Mouse (Mus musculus): Measurements from ENCODE around the gene Gxylt2. TPM values are rescaled to one million over a fixed set of nuclear protein-coding genes. Genes with fewer than 3 reads are reported as not detected.

Gene Gxylt2
- polyA plus RNA-seq, 1 experiment, result 0.90 TPM

DNA sequence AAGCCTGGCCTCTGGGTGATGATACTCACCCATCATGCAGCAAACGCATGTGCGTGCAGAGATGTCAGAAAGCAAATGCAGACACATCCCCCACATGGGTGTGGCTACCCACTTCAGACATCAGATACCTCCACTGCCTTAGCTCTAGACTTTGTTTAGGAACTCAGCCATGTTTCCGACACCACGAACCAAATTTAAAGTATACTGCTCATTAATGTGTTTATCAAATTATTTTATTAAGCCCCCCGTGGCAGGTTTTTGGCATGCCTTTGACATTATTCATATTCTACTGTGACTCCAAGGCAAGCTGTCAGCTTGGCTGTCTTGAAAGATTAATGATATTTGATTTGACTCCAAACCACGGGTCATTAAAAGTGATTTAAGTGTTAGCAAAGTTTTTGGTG, 15.6 kb downstream of the Gxylt2 start:
- Histone ChIP-seq H3K4me1 (ENCODE audit: control insufficient read depth, insufficient read depth, low read length) (no peaks in the 10 kb centered on the region; the same call in 1 of the 2 replicates), H3K27ac (ENCODE audit: control insufficient read depth, insufficient read depth, low read depth, low read length, poor library complexity) (no peak overlapping the region), H3K4me3 (replicated peaks; ENCODE audit: control insufficient read depth, low read depth, low read length) (no peak overlapping the region)
- no peak for TF ChIP-seq POLR2A (IDR thresholded peaks at IDR 0.05; ENCODE audit: borderline replicate concordance, control insufficient read depth, low read depth, low read length)
- TF ChIP-seq CTCF (IDR thresholded peaks at IDR 0.05; ENCODE audit: control insufficient read depth, insufficient read depth, low read length), result no peak
- 61% methylated on average over 6 of the region's 6 CpGs for WGBS

DNA sequence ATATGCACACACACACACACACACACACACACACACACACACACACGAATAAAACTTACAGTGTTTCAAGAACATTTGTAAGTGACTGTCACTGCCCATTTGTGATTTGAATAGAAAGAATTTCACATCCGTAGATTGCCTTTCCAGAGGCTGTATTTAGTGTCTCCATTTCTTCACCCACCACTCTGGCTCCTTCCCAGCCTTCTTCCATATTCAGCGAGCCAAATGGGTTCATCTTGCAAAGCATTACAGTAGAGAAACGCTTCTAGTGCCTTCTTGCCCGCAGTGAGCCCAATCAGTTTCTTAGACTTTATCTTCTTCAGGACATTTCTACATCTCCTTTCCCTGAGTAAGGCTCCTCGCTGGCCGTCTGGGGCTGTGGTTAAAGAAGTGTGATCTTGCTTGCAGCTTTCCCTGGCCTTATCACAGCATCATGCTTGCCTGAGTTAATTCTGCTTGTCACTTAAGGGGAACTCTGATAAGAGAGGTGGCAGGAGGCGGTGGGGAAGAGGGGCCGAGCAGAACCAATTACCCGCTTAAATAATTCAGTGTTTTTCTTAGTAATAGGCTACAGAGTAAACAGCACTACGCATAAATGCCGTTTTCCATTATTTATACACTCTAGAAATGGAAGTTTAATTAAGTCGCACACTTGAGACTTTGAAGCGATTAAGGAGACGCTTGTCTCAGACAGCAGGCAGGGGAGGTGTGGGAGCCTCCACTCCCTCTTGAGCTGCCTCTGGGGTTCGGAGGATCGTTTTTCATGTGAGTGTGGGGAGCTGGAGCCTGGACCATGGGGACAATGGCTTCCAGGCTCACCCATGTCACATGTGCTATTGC, 16.6 kb downstream of the Gxylt2 start:
- WGBS, result 26% methylated on average over 17 of the region's 17 CpGs
- Histone ChIP-seq H3K4me3 (replicated peaks; ENCODE audit: control insufficient read depth, low read depth, low read length) (no peak overlapping the region), H3K4me1 (ENCODE audit: control insufficient read depth, insufficient read depth, low read length) (no peaks in the 10 kb centered on the region), H3K27ac (ENCODE audit: control insufficient read depth, insufficient read depth, low read depth, low read length, poor library complexity) (no peak overlapping the region)
- TF ChIP-seq CTCF (IDR thresholded peaks at IDR 0.05; ENCODE audit: control insufficient read depth, insufficient read depth, low read length) (no peak), POLR2A (IDR thresholded peaks at IDR 0.05; ENCODE audit: borderline replicate concordance, control insufficient read depth, low read depth, low read length) (no peak)

DNA sequence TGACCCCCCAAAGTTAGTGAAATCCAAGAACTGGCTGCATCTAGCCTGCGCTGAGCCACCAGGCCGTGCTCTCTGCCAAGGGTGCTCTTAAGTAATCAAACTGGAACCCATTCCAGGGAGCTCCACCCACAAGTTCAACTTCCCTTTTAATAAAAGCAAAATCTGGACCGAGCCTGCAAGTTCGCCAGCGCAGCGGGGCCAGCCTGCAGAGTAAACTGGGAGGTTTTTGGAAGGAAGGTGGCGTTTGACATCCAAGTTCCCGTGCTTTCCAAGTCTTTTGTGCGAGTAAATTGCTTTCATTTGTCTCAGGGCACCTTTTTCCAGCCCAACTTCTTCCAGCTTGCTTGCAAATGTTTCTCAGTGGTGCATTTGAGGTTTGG, 27.5 kb downstream of the Gxylt2 start:
- WGBS, result 45% methylated on average over 9 of the region's 9 CpGs

GRCm38 (mm10) chr6:100732376-100733021, 28.0 kb downstream of the Gxylt2 start:
- 84% methylated on average over 12 of the region's 12 CpGs for WGBS
- Histone ChIP-seq H3K27ac (ENCODE audit: control insufficient read depth, insufficient read depth, low read depth, low read length, poor library complexity) (no peak overlapping the region), H3K4me3 (replicated peaks; ENCODE audit: control insufficient read depth, low read depth, low read length) (no peak overlapping the region), H3K4me1 (ENCODE audit: control insufficient read depth, insufficient read depth, low read length) (no peaks in the 10 kb centered on the region)
- no peak for TF ChIP-seq POLR2A (IDR thresholded peaks at IDR 0.05; ENCODE audit: borderline replicate concordance, control insufficient read depth, low read depth, low read length)
- TF ChIP-seq CTCF (IDR thresholded peaks at IDR 0.05; ENCODE audit: control insufficient read depth, insufficient read depth, low read length), result no peak

More for the DNA sequence above, 27.5 kb downstream of the Gxylt2 start:
- Histone ChIP-seq H3K27ac (ENCODE audit: control insufficient read depth, insufficient read depth, low read depth, low read length, poor library complexity) (no peak overlapping the region), H3K4me3 (replicated peaks; ENCODE audit: control insufficient read depth, low read depth, low read length) (no peak overlapping the region), H3K4me1 (ENCODE audit: control insufficient read depth, insufficient read depth, low read length) (no peaks in the 10 kb centered on the region)
- TF ChIP-seq CTCF (IDR thresholded peaks at IDR 0.05; ENCODE audit: control insufficient read depth, insufficient read depth, low read length), result no peak
- TF ChIP-seq POLR2A (IDR thresholded peaks at IDR 0.05; ENCODE audit: borderline replicate concordance, control insufficient read depth, low read depth, low read length), result no peak

DNA sequence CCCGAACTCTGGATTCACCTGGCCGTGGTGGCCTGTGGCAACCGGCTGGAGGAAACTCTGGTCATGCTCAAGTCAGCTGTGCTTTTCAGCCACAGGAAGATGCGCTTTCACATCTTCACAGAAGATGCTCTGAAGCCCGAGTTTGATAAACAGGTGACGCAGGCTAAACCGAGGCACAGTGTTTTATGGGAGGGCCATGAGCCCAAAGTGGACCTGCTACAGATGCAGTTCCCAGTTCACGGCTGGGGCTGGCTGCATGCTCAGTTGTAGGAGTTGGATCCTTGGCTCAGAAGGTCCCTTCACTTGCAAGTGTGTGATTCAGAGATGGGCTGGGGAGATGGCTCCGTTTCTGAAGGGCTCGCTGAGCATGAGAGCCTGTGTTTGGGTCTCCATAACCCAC, 28.7 kb downstream of the Gxylt2 start:
- Histone ChIP-seq H3K4me3 (replicated peaks; ENCODE audit: control insufficient read depth, low read depth, low read length) (no peak overlapping the region), H3K4me1 (ENCODE audit: control insufficient read depth, insufficient read depth, low read length) (no peaks in the 10 kb centered on the region), H3K27ac (ENCODE audit: control insufficient read depth, insufficient read depth, low read depth, low read length, poor library complexity) (no peak overlapping the region)
- no peak for TF ChIP-seq POLR2A (IDR thresholded peaks at IDR 0.05; ENCODE audit: borderline replicate concordance, control insufficient read depth, low read depth, low read length)
- no peak for TF ChIP-seq CTCF (IDR thresholded peaks at IDR 0.05; ENCODE audit: control insufficient read depth, insufficient read depth, low read length)
- WGBS, result 83% methylated on average over 10 of the region's 10 CpGs

DNA sequence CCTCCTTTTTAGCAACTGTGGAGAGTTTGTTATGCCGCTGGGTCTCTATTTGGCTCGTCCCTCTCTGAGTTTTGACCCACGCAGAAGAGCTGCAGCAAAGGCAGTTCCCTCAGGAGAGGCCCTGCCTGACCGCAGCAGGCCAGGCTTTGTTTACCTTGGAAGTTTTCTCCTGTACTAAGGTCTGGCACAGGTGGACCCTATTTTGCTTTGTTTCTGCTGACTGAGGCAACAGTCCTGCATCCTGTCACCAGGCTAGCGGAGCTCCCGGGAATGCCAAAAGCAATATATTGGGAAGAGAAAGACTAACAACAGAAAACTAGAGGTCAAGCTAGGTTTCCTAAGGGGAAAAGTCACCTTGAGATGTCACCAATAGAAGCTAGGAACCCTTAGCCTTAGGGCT, 29.8 kb downstream of the Gxylt2 start:
- WGBS, result 88% methylated on average over 6 of the region's 6 CpGs
- no peak overlapping the region for H3K4me3 ChIP-seq (replicated peaks; ENCODE audit: control insufficient read depth, low read depth, low read length)
- no peaks in the 10 kb centered on the region for H3K4me1 ChIP-seq (ENCODE audit: control insufficient read depth, insufficient read depth, low read length)
- H3K27ac ChIP-seq (ENCODE audit: control insufficient read depth, insufficient read depth, low read depth, low read length, poor library complexity), result no peak overlapping the region
- no peak for TF ChIP-seq CTCF (IDR thresholded peaks at IDR 0.05; ENCODE audit: control insufficient read depth, insufficient read depth, low read length)

DNA sequence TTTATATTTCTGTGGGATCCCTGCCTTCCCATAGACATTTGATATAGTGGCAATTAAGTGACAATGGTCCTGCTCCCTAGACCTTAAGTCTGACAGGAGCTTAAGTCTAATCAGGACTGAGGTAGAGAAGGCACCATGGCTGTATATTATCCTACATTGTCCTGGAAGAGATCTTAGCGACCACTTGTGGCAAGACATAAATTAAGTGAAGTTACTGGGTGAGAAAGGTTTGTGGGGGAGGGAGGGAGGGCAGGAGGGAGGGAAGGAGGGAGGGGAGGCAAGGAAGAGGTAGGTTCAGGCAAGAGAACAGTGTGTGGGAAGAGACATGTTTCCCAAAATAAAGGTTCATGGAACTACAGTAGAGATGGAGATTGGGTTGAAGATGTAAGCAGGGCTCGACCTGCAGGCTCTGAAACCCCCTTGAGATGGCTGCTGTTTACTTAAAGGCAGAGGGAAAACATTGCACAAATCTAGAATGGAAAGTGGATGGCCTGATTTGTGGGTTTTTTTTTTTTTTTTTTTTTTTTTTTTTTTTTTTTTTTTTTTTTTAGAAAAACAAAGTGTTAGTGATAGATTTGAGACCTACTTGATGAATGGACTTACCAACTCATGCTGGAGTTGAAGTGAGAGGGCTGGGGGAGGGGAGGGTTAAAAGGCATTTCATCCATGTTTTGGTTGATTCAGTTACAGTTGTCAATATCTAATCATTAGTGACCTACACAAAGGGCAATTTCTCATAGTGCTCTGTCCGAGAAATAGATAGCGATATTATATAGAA, 54.1 kb downstream of the Gxylt2 start:
- 65% methylated on average over 4 of the region's 4 CpGs for WGBS
- TF ChIP-seq POLR2A (IDR thresholded peaks at IDR 0.05; ENCODE audit: borderline replicate concordance, control insufficient read depth, low read depth, low read length), result no peak
- TF ChIP-seq CTCF (IDR thresholded peaks at IDR 0.05; ENCODE audit: control insufficient read depth, insufficient read depth, low read length), result no peak
- Histone ChIP-seq H3K4me3 (replicated peaks; ENCODE audit: control insufficient read depth, low read depth, low read length) (no peak overlapping the region), H3K4me1 (ENCODE audit: control insufficient read depth, insufficient read depth, low read length) (no peaks in the 10 kb centered on the region), H3K27ac (ENCODE audit: control insufficient read depth, insufficient read depth, low read depth, low read length, poor library complexity) (no peak overlapping the region)

DNA sequence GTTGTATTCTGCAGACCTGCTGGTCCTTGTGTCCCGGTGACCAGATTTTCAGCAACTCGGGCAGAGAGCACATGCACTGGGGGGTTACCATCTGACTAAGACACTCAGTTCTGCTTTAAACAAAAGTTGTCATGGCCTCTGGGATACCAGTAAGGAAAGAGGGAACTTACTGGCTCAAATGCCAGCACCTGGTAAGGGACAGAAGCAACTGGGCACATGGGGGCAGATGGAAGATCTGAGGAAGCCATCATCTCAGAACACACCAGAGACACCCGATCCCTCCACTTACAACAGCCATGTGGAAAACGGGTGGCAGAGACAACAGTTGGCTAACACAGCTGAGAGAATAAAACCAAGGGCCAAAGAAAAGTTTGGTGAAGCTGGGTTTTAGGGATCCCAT, 63.2 kb downstream of the Gxylt2 start:
- Histone ChIP-seq H3K27ac (ENCODE audit: control insufficient read depth, insufficient read depth, low read depth, low read length, poor library complexity) (no peak overlapping the region), H3K4me3 (replicated peaks; ENCODE audit: control insufficient read depth, low read depth, low read length) (no peak overlapping the region), H3K4me1 (ENCODE audit: control insufficient read depth, insufficient read depth, low read length) (no peaks in the 10 kb centered on the region)
- 79% methylated on average over 4 of the region's 4 CpGs for WGBS
- TF ChIP-seq CTCF (IDR thresholded peaks at IDR 0.05; ENCODE audit: control insufficient read depth, insufficient read depth, low read length) (no peak), POLR2A (IDR thresholded peaks at IDR 0.05; ENCODE audit: borderline replicate concordance, control insufficient read depth, low read depth, low read length) (no peak)
